Mouse (Mus musculus): ENCODE data around the gene Evpl. TPM values are rescaled to one million over a fixed set of nuclear protein-coding genes. Genes with fewer than 3 reads are reported as not detected.

The Evpl gene
- 2.8 and 3.7 TPM in 2 replicates for polyA plus RNA-seq (2012; rRNA removed)

GRCm38 (mm10) chr11:116237742-116238395, at the start of gene Evpl:
Evpl (minus strand) TSS chr11:116238077.

DNA sequence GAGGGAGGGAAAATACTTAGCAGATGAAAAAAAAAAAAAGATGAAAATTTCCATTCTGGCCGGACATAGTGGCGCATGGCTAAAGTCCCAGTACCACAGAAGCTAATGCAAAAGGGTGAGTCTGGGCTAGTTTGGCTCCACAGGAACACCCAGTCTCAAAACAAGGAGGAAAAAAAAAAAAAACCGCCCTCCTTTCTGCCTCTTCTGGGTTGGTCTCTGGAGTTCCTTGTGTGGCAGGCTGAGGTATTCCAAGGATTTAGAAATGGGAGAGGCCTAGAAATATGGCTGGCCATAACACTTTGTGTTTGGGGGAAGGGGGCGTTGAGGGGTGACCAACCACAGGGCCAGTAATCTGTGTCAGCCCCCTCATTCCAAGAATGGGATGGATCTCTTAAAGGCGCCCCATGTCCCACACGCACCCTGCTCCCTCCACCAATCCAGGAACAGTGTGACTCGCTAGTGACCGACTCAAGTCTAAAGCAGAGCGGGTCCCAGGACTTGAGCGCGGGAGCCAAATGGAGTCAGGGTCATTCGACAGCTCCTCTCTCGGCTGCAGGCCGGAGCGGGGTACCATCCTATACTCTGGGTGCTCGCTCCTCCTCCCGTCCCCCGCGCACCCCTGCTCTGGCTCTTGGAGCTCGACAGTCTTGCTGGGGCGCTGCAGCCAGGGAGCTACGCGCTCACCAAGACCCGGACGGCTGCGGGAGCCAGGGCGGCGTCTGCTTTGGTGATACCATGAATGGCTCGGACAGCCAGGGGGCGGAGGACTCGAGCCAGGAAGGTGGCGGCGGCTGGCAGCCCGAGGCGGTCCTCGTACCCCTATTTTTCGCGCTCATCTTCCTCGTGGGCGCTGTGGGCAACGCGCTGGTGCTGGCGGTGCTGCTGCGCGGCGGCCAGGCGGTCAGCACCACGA, 43.1 kb upstream of the Evpl start, which contains the start of gene Galr2:
Gene Galr2, plus strand, starts transcription at position 189 of the 913 bp plus-strand sequence.

DNA sequence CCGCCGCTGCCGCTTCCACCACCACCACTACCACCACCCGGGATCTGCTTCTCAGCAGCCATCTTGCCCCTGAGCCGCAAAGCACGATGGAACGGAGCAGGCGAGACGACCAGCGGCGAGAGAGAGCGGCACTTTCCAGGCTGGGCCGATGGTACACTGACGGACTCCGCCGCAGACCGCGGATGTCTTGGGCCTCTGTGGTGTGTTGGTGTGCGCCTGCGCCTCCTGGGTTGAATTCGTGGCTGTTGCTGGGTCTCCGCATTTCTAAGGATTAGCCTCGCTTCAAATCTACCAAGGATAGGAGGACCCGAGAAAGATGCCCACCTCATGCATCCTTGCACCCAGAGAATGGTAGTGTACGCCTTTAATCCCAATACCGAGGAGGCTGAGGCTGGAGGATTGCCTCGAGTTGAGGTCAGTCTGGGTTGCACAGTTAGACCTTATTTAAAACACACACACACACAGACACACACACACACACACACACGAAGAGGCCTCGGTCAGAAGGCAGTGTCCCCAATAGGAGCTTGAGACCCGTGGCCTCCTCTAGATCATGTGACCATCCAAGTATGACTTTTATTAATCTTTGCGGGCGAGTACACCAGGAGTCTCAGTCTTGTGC, 36.3 kb upstream of the Evpl start, which contains the start of gene Srp68:
Gene Srp68, minus strand, starts transcription at position 173 of the 622 bp plus-strand sequence.

DNA sequence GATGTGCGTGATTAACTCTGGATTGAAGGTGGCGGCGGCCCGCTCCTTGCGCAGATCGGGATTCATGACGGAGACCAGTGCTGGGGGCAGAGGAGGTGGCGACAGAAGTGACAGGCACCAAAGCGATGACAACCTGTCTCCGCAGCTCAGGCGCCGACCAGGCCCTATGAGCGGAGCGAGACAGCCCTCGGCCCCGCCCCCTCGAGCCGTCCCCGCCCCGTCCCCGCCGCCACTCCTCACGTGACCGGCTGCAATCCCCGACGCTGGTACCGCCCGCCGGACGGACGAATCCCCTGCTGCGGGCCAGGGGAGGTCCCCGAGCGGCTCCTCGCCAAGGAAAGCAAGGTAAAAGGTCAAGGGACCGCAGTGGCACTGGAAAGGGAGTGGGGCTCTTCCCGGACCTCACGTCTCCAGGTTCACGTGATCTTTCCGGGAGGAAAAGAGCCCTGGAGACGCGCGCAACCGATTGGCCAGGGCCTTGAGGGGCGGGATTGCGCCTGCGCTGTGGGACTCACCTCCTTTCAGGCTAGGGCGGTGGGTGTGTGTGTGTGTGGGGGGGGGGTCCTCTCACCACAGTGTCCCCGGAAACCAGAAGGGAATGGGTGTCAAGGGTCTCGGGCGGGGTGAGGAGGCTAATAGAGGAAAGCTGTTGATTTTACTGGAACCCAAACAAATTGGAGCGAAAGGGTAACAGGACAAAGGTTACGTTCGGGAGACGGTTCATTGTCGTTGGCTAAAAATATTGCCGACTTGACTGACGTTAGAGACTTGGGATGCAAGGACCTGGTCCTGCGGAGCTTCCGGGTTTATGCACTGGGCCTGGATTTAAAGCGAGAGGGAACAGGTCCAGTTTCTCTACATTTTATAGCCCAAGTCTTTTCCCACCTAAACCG, 39.0 kb downstream of the Evpl start, which contains the start of the genes Ten1 and Acox1:
Gene Ten1, plus strand, starts transcription at position 217 of the 893 bp plus-strand sequence.
Gene Acox1, minus strand, starts transcription at position 407 of the 893 bp plus-strand sequence.

Other genes with a start within 250 kb of the Evpl start
- 122 and 133 TPM in 2 replicates for gene Galk1, start 225.4 kb downstream of the Evpl start, polyA plus RNA-seq (2012; rRNA removed)
- 164 and 167 TPM in 2 replicates for gene H3f3b, start 210.1 kb downstream of the Evpl start, polyA plus RNA-seq (2012; rRNA removed)
- 63.2 and 87.9 TPM in 2 replicates for gene Unk, start 207.8 kb downstream of the Evpl start, polyA plus RNA-seq (2012; rRNA removed)
- 17.8 and 23.6 TPM in 2 replicates for gene Unc13d, start 160.1 kb downstream of the Evpl start, polyA plus RNA-seq (2012; rRNA removed)
- 238 and 344 TPM in 2 replicates for gene Wbp2, start 151.1 kb downstream of the Evpl start, polyA plus RNA-seq (2012; rRNA removed)
- 72.1 and 83.3 TPM in 2 replicates for gene Trim47, start 110.9 kb downstream of the Evpl start, polyA plus RNA-seq (2012; rRNA removed)
- gene Trim65, start 106.9 kb downstream of the Evpl start, polyA plus RNA-seq (2012; rRNA removed): 16.1 and 17.8 TPM in 2 replicates
- 50.6 and 52.5 TPM in 2 replicates for gene Mrpl38, start 99.2 kb downstream of the Evpl start, polyA plus RNA-seq (2012; rRNA removed)
- gene Fbf1, start 69.9 kb downstream of the Evpl start, polyA plus RNA-seq (2012; rRNA removed): 40.9 and 43.2 TPM in 2 replicates
- gene Ten1, start 39.2 kb downstream of the Evpl start, polyA plus RNA-seq (2012; rRNA removed): 27.9 and 37.2 TPM in 2 replicates
- gene Acox1, start 39.0 kb downstream of the Evpl start, polyA plus RNA-seq (2012; rRNA removed): 31.6 and 41.8 TPM in 2 replicates
- gene Srp68, start 36.1 kb upstream of the Evpl start, polyA plus RNA-seq (2012; rRNA removed): 51.8 and 68.0 TPM in 2 replicates
- 3.4 and 3.8 TPM in 2 replicates for gene Galr2, start 42.9 kb upstream of the Evpl start, polyA plus RNA-seq (2012; rRNA removed)
- 34.9 and 36.3 TPM in 2 replicates for gene Exoc7, start 69.2 kb upstream of the Evpl start, polyA plus RNA-seq (2012; rRNA removed)
- gene Foxj1, start 97.3 kb upstream of the Evpl start, polyA plus RNA-seq (2012; rRNA removed): 121 and 144 TPM in 2 replicates
- 5.1 and 6.4 TPM in 2 replicates for gene Rnf157, start 175.0 kb upstream of the Evpl start, polyA plus RNA-seq (2012; rRNA removed)
- 145 and 174 TPM in 2 replicates for gene Ubald2, start 196.0 kb upstream of the Evpl start, polyA plus RNA-seq (2012; rRNA removed)
- 0.93 and 1.9 TPM in 2 replicates for gene Qrich2, start 228.2 kb upstream of the Evpl start, polyA plus RNA-seq (2012; rRNA removed)